Mouse (Mus musculus): ENCODE measurements around the gene Kcnmb1. TPM values are rescaled to one million over a fixed set of nuclear protein-coding genes. Genes with fewer than 3 reads are reported as not detected.

Gene Kcnmb1
- polyA plus RNA-seq, 1 experiment from 2014 or later, result 0.25 TPM

GRCm38 (mm10) chr11:33938561-33939274 lies 24.1 kb upstream of the Kcnmb1 start:
- Histone ChIP-seq H3K9ac (no peak overlapping the region), H3K36me3 (replicated peaks; ENCODE audit: control insufficient read depth, insufficient read depth) (no peaks in the 10 kb centered on the region), H3K4me2 (replicated peaks) (no peak overlapping the region), H3K4me3 (replicated peaks; ENCODE audit: low read length) (no peak overlapping the region), H3K27me3 (ENCODE audit: control insufficient read depth, insufficient read depth, low read length) (no peaks in the 10 kb centered on the region), H3K4me1 (replicated peaks; ENCODE audit: control insufficient read depth, insufficient read depth, low read length) (no peaks in the 10 kb centered on the region), H3K27ac (no peak overlapping the region), H3K9me3 (ENCODE audit: control insufficient read depth, low read length) (no peaks in the 10 kb centered on the region)
- ATAC-seq (ENCODE audit: low FRiP score), result no peak
- DNase-seq (ENCODE audit: low spot score), result no peak
- 57% methylated on average over 7 of the region's 7 CpGs for WGBS

GRCm38 (mm10) chr11:33939456-33940113 lies 23.2 kb upstream of the Kcnmb1 start:
- ATAC-seq (ENCODE audit: low FRiP score) (no peak), DNase-seq (ENCODE audit: low spot score) (no peak)
- H3K27me3 ChIP-seq (ENCODE audit: control insufficient read depth, insufficient read depth, low read length), result no peaks in the 10 kb centered on the region
- no peaks in the 10 kb centered on the region for H3K9me3 ChIP-seq (ENCODE audit: control insufficient read depth, low read length)
- no peak overlapping the region for H3K4me3 ChIP-seq (replicated peaks; ENCODE audit: low read length)
- no peak overlapping the region for H3K27ac ChIP-seq
- 86% methylated on average over 4 of the region's 4 CpGs for WGBS
- no peak overlapping the region for H3K9ac ChIP-seq
- H3K4me1 ChIP-seq (replicated peaks; ENCODE audit: control insufficient read depth, insufficient read depth, low read length), result no peaks in the 10 kb centered on the region
- no peaks in the 10 kb centered on the region for H3K36me3 ChIP-seq (replicated peaks; ENCODE audit: control insufficient read depth, insufficient read depth)
- H3K4me2 ChIP-seq (replicated peaks), result no peak overlapping the region

- Histone ChIP-seq H3K4me3 (replicated peaks; ENCODE audit: low read length) (no peak overlapping the region), H3K4me2 (replicated peaks) (no peak overlapping the region), H3K9me3 (ENCODE audit: control insufficient read depth, low read length) (no peaks in the 10 kb centered on the region), H3K4me1 (replicated peaks; ENCODE audit: control insufficient read depth, insufficient read depth, low read length) (no peaks in the 10 kb centered on the region), H3K27me3 (ENCODE audit: control insufficient read depth, insufficient read depth, low read length) (no peaks in the 10 kb centered on the region), H3K36me3 (replicated peaks; ENCODE audit: control insufficient read depth, insufficient read depth) (no peaks in the 10 kb centered on the region), H3K27ac (no peak overlapping the region), H3K9ac (no peak overlapping the region)
- 79% methylated on average over 1 of the region's 1 CpGs for WGBS
- DNase-seq (ENCODE audit: low spot score) (no peak), ATAC-seq (ENCODE audit: low FRiP score) (no peak)
Measured at GRCm38 (mm10) chr11:33943565-33943964, 19.2 kb upstream of the Kcnmb1 start.

- H3K36me3 ChIP-seq (replicated peaks; ENCODE audit: control insufficient read depth, insufficient read depth), result no peaks in the 10 kb centered on the region
- no peak overlapping the region for H3K4me3 ChIP-seq (replicated peaks; ENCODE audit: low read length)
- H3K27ac ChIP-seq, result no peak overlapping the region
- H3K27me3 ChIP-seq (ENCODE audit: control insufficient read depth, insufficient read depth, low read length), result no peaks in the 10 kb centered on the region
- DNase-seq (ENCODE audit: low spot score) (no peak), ATAC-seq (ENCODE audit: low FRiP score) (no peak)
- 69% methylated on average over 4 of the region's 4 CpGs for WGBS
- H3K9me3 ChIP-seq (ENCODE audit: control insufficient read depth, low read length), result no peaks in the 10 kb centered on the region
- no peak overlapping the region for H3K4me2 ChIP-seq (replicated peaks)
- no peaks in the 10 kb centered on the region for H3K4me1 ChIP-seq (replicated peaks; ENCODE audit: control insufficient read depth, insufficient read depth, low read length)
- H3K9ac ChIP-seq, result no peak overlapping the region
Measured at GRCm38 (mm10) chr11:33944067-33944785, 18.6 kb upstream of the Kcnmb1 start.

GRCm38 (mm10) chr11:33944786-33945328 lies 18.0 kb upstream of the Kcnmb1 start:
- no peak overlapping the region for H3K27ac ChIP-seq
- no peaks in the 10 kb centered on the region for H3K36me3 ChIP-seq (replicated peaks; ENCODE audit: control insufficient read depth, insufficient read depth)
- H3K9ac ChIP-seq, result no peak overlapping the region
- H3K9me3 ChIP-seq (ENCODE audit: control insufficient read depth, low read length), result no peaks in the 10 kb centered on the region
- no peak overlapping the region for H3K4me3 ChIP-seq (replicated peaks; ENCODE audit: low read length)
- no peak overlapping the region for H3K4me2 ChIP-seq (replicated peaks)
- ATAC-seq (ENCODE audit: low FRiP score) (no peak), DNase-seq (ENCODE audit: low spot score) (no peak)
- 87% methylated on average over 9 of the region's 9 CpGs for WGBS
- no peaks in the 10 kb centered on the region for H3K27me3 ChIP-seq (ENCODE audit: control insufficient read depth, insufficient read depth, low read length)
- H3K4me1 ChIP-seq (replicated peaks; ENCODE audit: control insufficient read depth, insufficient read depth, low read length), result no peaks in the 10 kb centered on the region

DNA sequence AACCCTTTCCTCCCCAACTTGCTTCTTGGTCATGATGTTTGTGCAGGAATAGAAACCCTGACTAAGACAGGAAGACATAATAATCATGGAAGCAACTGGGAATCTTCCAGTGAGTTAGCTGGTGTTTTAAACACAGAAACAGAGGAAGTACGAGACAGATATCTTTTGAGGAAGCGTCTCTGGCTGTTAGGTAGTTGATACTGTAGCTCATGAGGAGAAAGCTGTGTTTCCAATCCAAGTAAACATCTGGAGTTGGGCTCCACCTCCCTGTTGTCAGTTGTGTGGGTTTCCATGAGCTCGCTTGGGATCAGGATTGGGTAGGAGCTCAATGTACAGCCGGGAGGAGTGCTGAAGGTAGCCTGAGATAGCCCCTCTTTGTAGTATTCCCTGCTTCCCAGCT lies 16.3 kb upstream of the Kcnmb1 start:
- no peaks in the 10 kb centered on the region for H3K4me1 ChIP-seq (replicated peaks; ENCODE audit: control insufficient read depth, insufficient read depth, low read length)
- no peaks in the 10 kb centered on the region for H3K27me3 ChIP-seq (ENCODE audit: control insufficient read depth, insufficient read depth, low read length)
- ATAC-seq (ENCODE audit: low FRiP score) (no peak), DNase-seq (ENCODE audit: low spot score) (no peak)
- no peak overlapping the region for H3K27ac ChIP-seq
- H3K4me2 ChIP-seq (replicated peaks), result no peak overlapping the region
- no peaks in the 10 kb centered on the region for H3K9me3 ChIP-seq (ENCODE audit: control insufficient read depth, low read length)
- 91% methylated on average over 4 of the region's 4 CpGs for WGBS
- H3K4me3 ChIP-seq (replicated peaks; ENCODE audit: low read length), result no peak overlapping the region
- H3K9ac ChIP-seq, result no peak overlapping the region
- no peaks in the 10 kb centered on the region for H3K36me3 ChIP-seq (replicated peaks; ENCODE audit: control insufficient read depth, insufficient read depth)

DNA sequence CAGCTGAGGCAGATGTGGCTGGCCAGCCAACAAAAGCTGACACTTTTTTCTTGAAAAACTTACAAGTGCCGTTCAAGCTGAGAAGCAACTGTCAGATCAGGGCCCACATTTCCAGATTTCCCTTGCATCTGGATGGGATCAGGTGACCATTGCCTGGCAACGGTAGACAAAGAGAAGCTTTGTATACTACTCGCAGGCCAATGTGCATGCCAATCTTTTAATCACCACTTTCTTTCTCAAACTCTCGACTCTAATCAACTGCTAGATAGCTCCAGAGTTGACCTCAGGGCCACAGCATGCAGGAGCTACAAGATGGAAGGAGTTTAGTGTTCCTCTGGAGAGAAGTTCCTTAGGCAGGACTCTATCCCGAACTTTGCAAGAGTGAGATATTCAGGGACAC lies 11.7 kb upstream of the Kcnmb1 start:
- no peaks in the 10 kb centered on the region for H3K36me3 ChIP-seq (replicated peaks; ENCODE audit: control insufficient read depth, insufficient read depth)
- no peak overlapping the region for H3K9ac ChIP-seq
- DNase-seq (ENCODE audit: low spot score) (no peak), ATAC-seq (ENCODE audit: low FRiP score) (no peak)
- no peak overlapping the region for H3K4me3 ChIP-seq (replicated peaks; ENCODE audit: low read length)
- no peaks in the 10 kb centered on the region for H3K4me1 ChIP-seq (replicated peaks; ENCODE audit: control insufficient read depth, insufficient read depth, low read length)
- no peak overlapping the region for H3K27ac ChIP-seq
- no peaks in the 10 kb centered on the region for H3K27me3 ChIP-seq (ENCODE audit: control insufficient read depth, insufficient read depth, low read length)
- no peaks in the 10 kb centered on the region for H3K9me3 ChIP-seq (ENCODE audit: control insufficient read depth, low read length)
- 38% methylated on average over 5 of the region's 5 CpGs for WGBS
- H3K4me2 ChIP-seq (replicated peaks), result no peak overlapping the region

DNA sequence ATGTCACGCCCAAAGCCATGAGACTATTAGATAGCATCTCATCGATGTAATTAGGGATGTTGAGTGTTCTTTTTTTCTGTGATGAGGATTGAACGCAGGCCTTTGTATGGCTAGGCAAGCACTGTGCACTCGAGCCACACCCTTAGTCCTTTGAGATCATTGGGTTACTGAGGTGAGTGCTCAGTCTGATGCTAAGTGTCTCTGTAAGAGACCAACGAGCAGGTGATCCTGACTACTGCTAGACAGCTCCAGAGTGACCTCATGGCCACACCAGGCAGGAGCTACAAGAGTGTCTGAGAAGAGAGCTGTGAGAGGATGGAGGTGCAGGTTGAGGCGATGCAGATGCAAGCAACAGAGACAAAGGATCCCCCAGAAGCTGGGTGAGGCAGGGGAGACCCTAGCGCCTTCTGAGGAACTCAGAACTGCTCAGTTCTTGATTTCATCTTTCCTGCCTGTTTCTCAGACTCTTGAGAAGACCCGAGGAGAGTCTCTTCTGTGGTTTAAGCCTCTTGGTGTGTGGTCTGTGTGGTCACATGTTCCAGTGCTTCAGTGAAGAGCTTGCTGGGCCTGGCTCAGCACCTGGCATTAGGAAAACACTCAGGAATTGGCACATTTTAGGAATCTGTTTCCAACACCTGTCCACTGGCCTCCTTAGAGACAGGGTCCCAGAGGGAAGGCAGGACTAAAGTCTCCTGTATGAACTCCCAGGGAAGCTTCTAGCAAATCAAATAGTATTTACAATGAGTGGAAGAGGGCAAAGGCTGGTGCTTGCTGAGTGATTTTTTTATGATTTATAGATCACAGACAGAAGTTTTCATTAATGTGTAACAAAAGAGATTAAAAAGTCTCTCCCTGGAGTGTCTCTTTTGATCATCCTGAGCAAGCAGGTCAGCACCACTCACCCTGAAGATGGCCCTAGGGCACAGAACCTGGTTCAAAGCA lies 10.9 kb upstream of the Kcnmb1 start:
- Histone ChIP-seq H3K27ac (no peak overlapping the region), H3K4me2 (replicated peaks) (no peak overlapping the region), H3K4me3 (replicated peaks; ENCODE audit: low read length) (no peak overlapping the region), H3K4me1 (replicated peaks; ENCODE audit: control insufficient read depth, insufficient read depth, low read length) (no peaks in the 10 kb centered on the region), H3K27me3 (ENCODE audit: control insufficient read depth, insufficient read depth, low read length) (no peaks in the 10 kb centered on the region), H3K9ac (no peak overlapping the region), H3K9me3 (ENCODE audit: control insufficient read depth, low read length) (no peaks in the 10 kb centered on the region), H3K36me3 (replicated peaks; ENCODE audit: control insufficient read depth, insufficient read depth) (no peaks in the 10 kb centered on the region)
- 85% methylated on average over 8 of the region's 8 CpGs for WGBS
- DNase-seq (ENCODE audit: low spot score) (no peak), ATAC-seq (ENCODE audit: low FRiP score) (no peak)
